Mouse (Mus musculus) erythroid progenitor cell, adult 5-6 weeks (primary cell): ENCODE results near the gene Sars. TPM values are rescaled to one million over a fixed set of nuclear protein-coding genes. Genes with fewer than 3 reads are reported as not detected.

Experiments used
- ATAC-seq: replicated peaks from 2 replicates; pipeline ENCODE4 v1.8.0; 2016; ENCODE audit warnings: moderate number of reproducible peaks, mild to moderate bottlenecking, moderate TSS enrichment, inconsistent platforms; ENCODE audit not compliant: poor library complexity, low FRiP score, severe bottlenecking
- total RNA-seq, 2 experiments: library from RNA; stranded (forward) in 1 of 2; stranded (reverse) in 1 of 2; fragments of 150-400 nt in 1 of 2; fragments of 186-747, 209-891 nt in 1 of 2; gene quantifications; 2 replicates each; pipeline versions ENCODE4 v1.2.3 to v1.2.4; 2015 to 2017; ENCODE audit warnings: low replicate concordance in 2 of 2

Gene Sars
- total RNA-seq, 2 experiments from 2014 or later, result 30.6 to 211 TPM

- ATAC-seq, result no peak
These were observed 12.3 kb downstream of the Sars start for GRCm38 (mm10) chr3:108432542-108433187.

- no peak for ATAC-seq
These were observed 19.4 kb downstream of the Sars start for GRCm38 (mm10) chr3:108425624-108426018.

- no peak for ATAC-seq
These were observed 19.9 kb downstream of the Sars start for GRCm38 (mm10) chr3:108424944-108425623.

GRCm38 (mm10) chr3:108423844-108424801, 20.9 kb downstream of the Sars start:
- no peak for ATAC-seq

GRCm38 (mm10) chr3:108423006-108423405, 22.0 kb downstream of the Sars start:
- ATAC-seq, result no peak

- peak; percentile 67 for ATAC-seq
These were observed 29.2 kb downstream of the Sars start for GRCm38 (mm10) chr3:108415831-108416223.

- ATAC-seq, result no peak
These were observed 29.9 kb downstream of the Sars start, which contains the start of gene Celsr2 for GRCm38 (mm10) chr3:108414857-108415830. Celsr2 (minus strand) TSS chr3:108415552.

GRCm38 (mm10) chr3:108413634-108414360, 31.2 kb downstream of the Sars start:
- no peak for ATAC-seq

GRCm38 (mm10) chr3:108411754-108412121, 33.3 kb downstream of the Sars start:
- ATAC-seq, result no peak

- ATAC-seq, result no peak
These were observed 33.8 kb downstream of the Sars start for GRCm38 (mm10) chr3:108411026-108411753.

- ATAC-seq, result no peak
These were observed 34.7 kb downstream of the Sars start for GRCm38 (mm10) chr3:108410359-108410714.

GRCm38 (mm10) chr3:108409656-108410358, 35.2 kb downstream of the Sars start:
- no peak for ATAC-seq

- no peak for ATAC-seq
These were observed 36.4 kb downstream of the Sars start for GRCm38 (mm10) chr3:108408517-108409008.

- ATAC-seq, result no peak
These were observed 38.6 kb downstream of the Sars start for GRCm38 (mm10) chr3:108406306-108406885.

GRCm38 (mm10) chr3:108405536-108406305, 39.3 kb downstream of the Sars start:
- ATAC-seq, result no peak

GRCm38 (mm10) chr3:108402528-108402920, 42.5 kb downstream of the Sars start:
- ATAC-seq, result no peak
